Mouse (Mus musculus) liver, embryonic 18 days (tissue): ENCODE measurements around the gene Osbpl2. TPM values are rescaled to one million over a fixed set of nuclear protein-coding genes. Genes with fewer than 3 reads are reported as not detected.

Experiments used
- polyA plus RNA-seq: library from polyadenylated mRNA; depleted of rRNA; stranded (reverse); fragments of >200 nt; gene quantifications from 2 replicates; pipeline ENCODE4 v1.2.3, GENCODE M21; 2012; rRNA removed

Gene Osbpl2
- polyA plus RNA-seq = 6.8 and 7.0 TPM in 2 replicates

GRCm38 (mm10) chr2:180118661-180119438 lies at the start of gene Osbpl2:
TSS of gene Osbpl2 (plus strand) at chr2:180119306.

GRCm38 (mm10) chr2:180070481-180071453 lies 48.3 kb upstream of the Osbpl2 start, which contains the start of gene Mtg2:
TSS of gene Mtg2 (plus strand) at chr2:180070588.

GRCm38 (mm10) chr2:180103978-180104658 lies 15.0 kb upstream of the Osbpl2 start, which contains the start of gene Hrh3:
TSS of gene Hrh3 (minus strand) at chr2:180104488.

GRCm38 (mm10) chr2:180170806-180171521 lies 51.9 kb downstream of the Osbpl2 start, which contains the start of gene Adrm1:
TSS of gene Adrm1 (plus strand) at chr2:180171485.

Other genes starting within 250 kb of the Osbpl2 start
- gene Taf4, start 142.7 kb upstream of the Osbpl2 start, polyA plus RNA-seq = 3.0 and 4.0 TPM in 2 replicates
- gene Lsm14b, start 94.3 kb upstream of the Osbpl2 start, polyA plus RNA-seq = 8.1 and 8.8 TPM in 2 replicates
- 112 and 122 TPM in 2 replicates for gene Psma7, start 76.9 kb upstream of the Osbpl2 start, polyA plus RNA-seq
- gene Ss18l1, start 76.8 kb upstream of the Osbpl2 start, polyA plus RNA-seq = 1.2 and 1.5 TPM in 2 replicates
- gene Mtg2, start 48.7 kb upstream of the Osbpl2 start, polyA plus RNA-seq = 8.5 and 9.7 TPM in 2 replicates
- gene Hrh3, start 14.8 kb upstream of the Osbpl2 start, polyA plus RNA-seq = not detected in 2 replicates
- 32.1 and 33.1 TPM in 2 replicates for gene Adrm1, start 52.2 kb downstream of the Osbpl2 start, polyA plus RNA-seq
- gene Lama5, start 106.6 kb downstream of the Osbpl2 start, polyA plus RNA-seq = 4.1 and 6.3 TPM in 2 replicates
- gene Rps21, start 138.1 kb downstream of the Osbpl2 start, polyA plus RNA-seq = 1,569 and 1,678 TPM in 2 replicates
- gene Cables2, start 154.2 kb downstream of the Osbpl2 start, polyA plus RNA-seq = 5.7 and 6.2 TPM in 2 replicates
- 0.01 TPM in 1 of 2 replicates, not detected in the other for gene Rbbp8nl, start 170.6 kb downstream of the Osbpl2 start, polyA plus RNA-seq
- 0.13 and 0.14 TPM in 2 replicates for gene Gata5, start 215.4 kb downstream of the Osbpl2 start, polyA plus RNA-seq